Mouse (Mus musculus): ENCODE data around the gene Ccdc71. TPM values are rescaled to one million over a fixed set of nuclear protein-coding genes. Genes with fewer than 3 reads are reported as not detected.
A peak's percentile ranks its signal among the peaks of the same experiment; 100 is the strongest.

The Ccdc71 gene
- polyA plus RNA-seq (2016; fragmentation: Nextera tagmentation; extraction: Ambion mirVana), result 53.1 and 58.3 TPM in 2 replicates

DNA sequence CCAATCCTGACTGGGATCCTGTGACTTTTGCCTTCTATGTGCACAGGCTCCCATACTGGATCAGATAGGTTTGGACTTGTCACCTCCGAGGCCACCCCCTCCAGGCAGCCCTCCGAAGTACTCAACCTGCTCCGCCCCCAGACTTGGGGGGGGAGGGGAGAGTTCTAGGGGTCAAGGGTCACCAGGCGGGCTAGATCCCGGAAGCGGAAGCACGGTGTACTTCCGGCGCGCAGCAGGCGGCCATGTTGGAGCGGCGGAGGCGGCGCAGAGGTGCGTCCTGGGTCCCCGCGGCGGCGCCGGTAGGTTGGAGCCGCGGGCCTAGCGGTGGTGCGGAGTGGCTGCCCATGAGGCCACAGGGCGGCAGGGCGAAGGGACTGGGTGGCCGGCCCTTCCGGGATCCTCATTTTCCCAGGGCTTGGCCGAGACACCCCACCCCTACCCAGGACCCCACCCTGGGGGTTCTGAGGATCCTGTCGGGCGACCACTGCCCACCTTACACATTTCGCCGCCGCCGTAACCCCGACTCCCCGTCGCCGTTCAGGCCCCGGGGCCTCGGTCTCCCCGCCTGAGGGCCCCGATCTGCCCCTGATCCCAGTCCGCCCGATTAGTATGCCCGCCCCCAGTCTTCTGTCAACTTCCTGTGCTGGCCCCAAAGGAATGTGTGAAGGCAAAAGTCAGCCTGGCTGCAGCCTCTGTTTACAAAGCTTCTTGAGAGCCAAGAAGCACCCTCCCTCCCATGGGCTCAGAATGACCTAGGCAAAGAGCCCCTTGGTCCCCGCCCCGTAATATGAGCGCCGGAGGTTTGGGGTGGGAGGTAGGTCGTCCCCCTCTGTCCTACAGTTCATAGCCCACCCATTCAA, at the start of gene Ccdc71:
Ccdc71 (plus strand) TSS at position 209 of the 860 bp plus-strand sequence.
- under 1% methylated on average over 52 of the region's 52 CpGs for WGBS
- ATAC-seq (ENCODE audit: insufficient number of reproducible peaks, insufficient read depth, low FRiP score, low TSS enrichment), result peak; percentile 50
- peaks cover 28% of the 10 kb centered on the region for H3K36me3 ChIP-seq
- H3K4me2 ChIP-seq (replicated peaks), result peak within 1 kb of the TSS; percentile 80
- peak within 1 kb of the TSS; percentile 95 for H3K4me3 ChIP-seq
- peak within 1 kb of the TSS; percentile 89 for H3K9ac ChIP-seq
- H3K9me3 ChIP-seq, result no peaks in the 10 kb centered on the region
- H3K4me1 ChIP-seq, result peaks cover 12% of the 10 kb centered on the region
- H3K27ac ChIP-seq, result peak within 1 kb of the TSS; percentile 85
- H3K27me3 ChIP-seq, result no peaks in the 10 kb centered on the region

DNA sequence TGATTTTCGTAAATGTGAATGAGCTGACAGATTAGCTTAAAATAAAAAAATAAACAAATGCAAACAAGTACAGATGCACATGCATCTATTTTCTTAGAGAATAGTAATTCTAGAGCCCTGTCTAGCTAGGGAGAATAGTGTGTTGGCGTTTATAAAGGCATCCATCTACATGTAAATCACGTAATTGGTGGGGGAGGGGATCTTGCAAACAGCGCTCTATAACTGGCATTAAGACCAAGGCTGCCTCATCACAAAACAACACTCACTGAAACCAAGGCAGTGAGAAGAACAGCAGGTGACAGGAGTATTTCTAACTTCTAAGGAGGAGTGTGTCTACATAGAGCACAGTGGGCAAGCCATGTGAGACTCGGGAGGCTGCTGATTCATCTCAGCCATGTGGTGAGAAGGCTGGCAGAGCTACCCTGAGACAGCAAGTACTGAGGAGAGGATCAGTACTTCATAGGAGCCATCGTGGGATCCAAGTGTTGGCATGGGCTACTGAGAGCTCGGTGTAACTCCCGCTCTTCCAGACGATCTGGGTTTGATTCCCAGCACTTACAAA, 48.9 kb upstream of the Ccdc71 start:
- H3K36me3 ChIP-seq, result no peaks in the 10 kb centered on the region
- H3K4me2 ChIP-seq (replicated peaks), result no peak overlapping the region
- 80% methylated on average over 9 of the region's 9 CpGs for WGBS
- H3K4me1 ChIP-seq, result no peaks in the 10 kb centered on the region
- H3K9me3 ChIP-seq, result no peaks in the 10 kb centered on the region
- H3K27me3 ChIP-seq, result no peaks in the 10 kb centered on the region
- no peak for ATAC-seq (ENCODE audit: insufficient number of reproducible peaks, insufficient read depth, low FRiP score, low TSS enrichment)
- no peak overlapping the region for H3K4me3 ChIP-seq
- no peak overlapping the region for H3K9ac ChIP-seq
- no peak overlapping the region for H3K27ac ChIP-seq

DNA sequence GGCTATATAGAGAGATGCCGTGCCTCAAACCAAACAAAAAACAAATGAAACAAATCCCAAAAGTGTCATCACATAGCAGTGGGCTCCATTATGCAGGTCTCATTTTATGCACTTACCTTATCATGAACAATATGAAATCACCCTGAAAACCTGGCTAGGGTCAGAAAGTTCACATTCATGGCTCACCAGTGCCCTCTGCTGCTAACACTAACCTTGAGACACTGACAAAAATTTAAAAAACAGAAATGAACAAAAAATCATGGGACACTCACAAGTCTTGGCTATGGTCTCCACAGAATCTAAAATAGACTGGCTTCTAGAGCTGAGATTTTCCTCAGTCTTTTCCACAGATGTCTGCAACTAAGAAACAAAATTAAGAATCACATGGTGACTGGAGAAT, 48.1 kb upstream of the Ccdc71 start:
- H3K9me3 ChIP-seq, result no peaks in the 10 kb centered on the region
- no peaks in the 10 kb centered on the region for H3K27me3 ChIP-seq
- no peak overlapping the region for H3K4me2 ChIP-seq (replicated peaks)
- H3K9ac ChIP-seq, result no peak overlapping the region
- 74% methylated on average over 1 of the region's 1 CpGs for WGBS
- no peak overlapping the region for H3K27ac ChIP-seq
- H3K4me3 ChIP-seq, result no peak overlapping the region
- H3K4me1 ChIP-seq, result no peaks in the 10 kb centered on the region
- ATAC-seq (ENCODE audit: insufficient number of reproducible peaks, insufficient read depth, low FRiP score, low TSS enrichment), result no peak
- no peaks in the 10 kb centered on the region for H3K36me3 ChIP-seq

DNA sequence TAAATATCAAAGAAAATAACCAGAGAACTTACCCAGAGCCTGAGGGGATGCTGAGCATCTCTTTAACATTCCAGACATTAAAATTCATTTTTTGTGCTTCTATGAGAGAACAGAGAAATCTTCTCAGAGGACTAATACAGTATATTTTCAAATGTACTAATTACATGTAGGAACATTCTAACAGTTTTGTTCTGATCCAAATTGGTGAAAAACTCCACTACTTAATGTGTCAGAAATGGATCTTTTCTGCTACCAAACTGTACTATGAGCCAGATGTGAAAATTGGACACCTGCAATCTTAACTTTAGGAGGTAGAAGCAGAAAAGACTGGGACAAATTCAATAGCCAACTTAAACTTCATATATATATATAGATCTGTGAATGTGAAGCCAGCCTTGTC, 31.9 kb upstream of the Ccdc71 start, which contains the start of gene Ccdc36:
Ccdc36 (minus strand) TSS at position 101 of the 400 bp plus-strand sequence.
- Histone ChIP-seq H3K4me2 (replicated peaks) (no peak within 1 kb of the TSS), H3K9ac (no peak within 1 kb of the TSS), H3K9me3 (no peaks in the 10 kb centered on the region), H3K27me3 (no peaks in the 10 kb centered on the region), H3K4me1 (no peaks in the 10 kb centered on the region), H3K4me3 (no peak within 1 kb of the TSS), H3K27ac (no peak within 1 kb of the TSS), H3K36me3 (no peaks in the 10 kb centered on the region)
- no peak for ATAC-seq (ENCODE audit: insufficient number of reproducible peaks, insufficient read depth, low FRiP score, low TSS enrichment)

DNA sequence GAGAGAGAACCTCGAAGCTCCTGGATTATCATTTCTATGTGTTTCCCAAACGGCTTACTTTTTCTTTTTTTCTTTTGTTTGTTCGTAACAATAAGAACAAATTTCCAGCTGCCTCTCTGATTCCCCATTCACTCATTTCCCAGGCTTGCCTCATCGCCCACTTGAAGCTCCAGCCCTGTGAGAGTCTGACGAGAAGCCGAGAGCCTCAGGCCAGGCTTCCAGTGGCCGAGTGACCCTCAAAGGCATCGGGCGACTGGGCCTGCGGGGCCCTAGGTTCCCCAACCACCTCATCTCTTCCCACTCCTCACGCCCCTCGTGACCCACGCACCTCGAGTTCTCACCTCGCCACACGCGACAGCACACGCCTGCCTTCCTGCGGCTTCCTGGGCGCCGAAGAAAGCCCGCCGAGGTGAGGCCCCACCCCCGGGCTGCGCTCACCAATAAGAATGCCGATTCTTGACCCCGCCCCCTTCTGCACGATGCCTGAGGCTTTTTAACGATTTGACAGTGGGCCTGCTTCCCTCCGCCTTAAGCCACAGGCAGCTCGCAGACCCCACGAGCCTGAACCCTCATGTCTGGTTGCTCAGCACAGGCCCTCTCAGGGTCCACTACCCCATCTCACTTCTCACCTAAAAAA, 28.8 kb upstream of the Ccdc71 start:
- H3K9ac ChIP-seq, result 0 out of 2 replicates have a peak overlapping the region, but pooled peaks have one; percentile 24
- H3K36me3 ChIP-seq, result no peaks in the 10 kb centered on the region
- H3K27me3 ChIP-seq, result no peaks in the 10 kb centered on the region
- no peaks in the 10 kb centered on the region for H3K9me3 ChIP-seq
- no peak for ATAC-seq (ENCODE audit: insufficient number of reproducible peaks, insufficient read depth, low FRiP score, low TSS enrichment)
- H3K4me1 ChIP-seq, result no peaks in the 10 kb centered on the region
- H3K4me2 ChIP-seq (replicated peaks), result peak overlapping the region; percentile 40
- H3K4me3 ChIP-seq, result peak overlapping the region; percentile 20
- no peak overlapping the region for H3K27ac ChIP-seq
- WGBS, result 48% methylated on average over 32 of the region's 32 CpGs

DNA sequence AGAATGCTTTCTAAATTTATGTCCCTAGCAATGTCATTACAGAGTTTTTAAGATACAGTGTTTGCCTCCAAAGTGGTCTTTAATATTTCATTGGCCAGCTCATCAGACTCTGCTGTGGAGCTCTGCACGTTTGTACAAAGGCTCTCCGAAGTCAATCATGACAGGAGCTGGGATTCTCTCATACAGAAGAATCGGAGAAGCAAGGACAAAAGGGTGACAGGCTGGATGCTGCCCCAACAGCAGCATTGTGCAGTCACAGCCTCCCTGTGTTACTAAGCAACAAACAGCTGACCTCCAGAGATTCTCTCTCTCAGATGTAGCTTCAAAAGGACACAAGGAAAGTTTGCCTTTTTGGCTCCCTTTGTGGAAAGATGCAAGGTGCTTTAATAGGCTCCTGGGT, 24.1 kb upstream of the Ccdc71 start, which contains the start of gene BC048562:
BC048562 (plus strand) TSS at position 301 of the 400 bp plus-strand sequence.
- no peak within 1 kb of the TSS for H3K27ac ChIP-seq
- H3K4me2 ChIP-seq (replicated peaks), result no peak within 1 kb of the TSS
- no peaks in the 10 kb centered on the region for H3K36me3 ChIP-seq
- H3K4me1 ChIP-seq, result no peaks in the 10 kb centered on the region
- H3K9me3 ChIP-seq, result no peaks in the 10 kb centered on the region
- no peak within 1 kb of the TSS for H3K9ac ChIP-seq
- H3K4me3 ChIP-seq, result no peak within 1 kb of the TSS
- H3K27me3 ChIP-seq, result no peaks in the 10 kb centered on the region
- ATAC-seq (ENCODE audit: insufficient number of reproducible peaks, insufficient read depth, low FRiP score, low TSS enrichment), result no peak
- 77% methylated on average over 3 of the region's 3 CpGs for WGBS

DNA sequence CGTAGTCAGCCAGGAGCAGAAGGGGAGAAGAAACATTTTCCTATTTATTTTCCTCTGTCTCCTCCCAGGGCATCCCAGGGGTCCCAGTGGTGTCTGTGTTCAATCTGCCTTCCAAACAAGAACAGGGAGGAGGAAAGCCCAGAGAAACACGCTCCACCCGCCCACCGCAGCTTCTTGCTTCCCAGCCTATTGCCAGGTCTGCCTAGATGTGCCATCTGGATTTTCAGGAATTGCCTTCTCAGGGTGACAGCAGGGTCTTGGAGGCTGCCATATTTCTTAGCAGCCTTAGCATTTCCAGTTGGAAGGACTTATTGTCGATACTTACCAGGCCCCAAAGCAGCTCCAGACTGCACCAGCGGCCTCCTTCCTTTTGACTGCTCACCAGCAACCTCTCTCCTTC, 21.2 kb upstream of the Ccdc71 start:
- Histone ChIP-seq H3K36me3 (no peaks in the 10 kb centered on the region), H3K27me3 (no peaks in the 10 kb centered on the region), H3K27ac (no peak overlapping the region), H3K4me2 (replicated peaks) (no peak overlapping the region), H3K9ac (no peak overlapping the region), H3K9me3 (no peaks in the 10 kb centered on the region), H3K4me3 (no peak overlapping the region), H3K4me1 (no peaks in the 10 kb centered on the region)
- no peak for ATAC-seq (ENCODE audit: insufficient number of reproducible peaks, insufficient read depth, low FRiP score, low TSS enrichment)
- 70% methylated on average over 6 of the region's 6 CpGs for WGBS

DNA sequence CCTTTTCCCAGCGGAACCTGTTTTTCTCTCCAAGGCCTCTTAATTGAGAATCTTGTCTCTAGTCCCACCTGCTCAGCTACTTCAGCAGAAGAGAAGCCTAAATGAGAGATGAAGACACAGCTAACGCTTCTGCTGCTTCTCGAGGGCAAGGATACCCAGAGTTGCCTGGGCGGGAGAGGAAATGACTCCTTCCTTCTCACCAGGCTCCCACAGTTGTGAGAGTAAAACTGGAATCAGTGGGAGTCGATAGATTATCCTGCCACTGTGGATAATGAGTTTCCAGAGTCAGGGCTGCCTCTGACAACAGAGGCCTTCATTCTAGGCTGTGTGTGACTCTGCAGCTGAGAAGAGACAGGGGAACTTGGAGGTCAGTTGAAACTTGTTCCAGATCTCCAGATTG, 19.8 kb upstream of the Ccdc71 start:
- H3K27ac ChIP-seq, result no peak overlapping the region
- no peaks in the 10 kb centered on the region for H3K36me3 ChIP-seq
- H3K9ac ChIP-seq, result no peak overlapping the region
- 79% methylated on average over 5 of the region's 5 CpGs for WGBS
- H3K4me3 ChIP-seq, result no peak overlapping the region
- no peaks in the 10 kb centered on the region for H3K4me1 ChIP-seq
- no peak for ATAC-seq (ENCODE audit: insufficient number of reproducible peaks, insufficient read depth, low FRiP score, low TSS enrichment)
- no peaks in the 10 kb centered on the region for H3K9me3 ChIP-seq
- H3K27me3 ChIP-seq, result no peaks in the 10 kb centered on the region
- no peak overlapping the region for H3K4me2 ChIP-seq (replicated peaks)

DNA sequence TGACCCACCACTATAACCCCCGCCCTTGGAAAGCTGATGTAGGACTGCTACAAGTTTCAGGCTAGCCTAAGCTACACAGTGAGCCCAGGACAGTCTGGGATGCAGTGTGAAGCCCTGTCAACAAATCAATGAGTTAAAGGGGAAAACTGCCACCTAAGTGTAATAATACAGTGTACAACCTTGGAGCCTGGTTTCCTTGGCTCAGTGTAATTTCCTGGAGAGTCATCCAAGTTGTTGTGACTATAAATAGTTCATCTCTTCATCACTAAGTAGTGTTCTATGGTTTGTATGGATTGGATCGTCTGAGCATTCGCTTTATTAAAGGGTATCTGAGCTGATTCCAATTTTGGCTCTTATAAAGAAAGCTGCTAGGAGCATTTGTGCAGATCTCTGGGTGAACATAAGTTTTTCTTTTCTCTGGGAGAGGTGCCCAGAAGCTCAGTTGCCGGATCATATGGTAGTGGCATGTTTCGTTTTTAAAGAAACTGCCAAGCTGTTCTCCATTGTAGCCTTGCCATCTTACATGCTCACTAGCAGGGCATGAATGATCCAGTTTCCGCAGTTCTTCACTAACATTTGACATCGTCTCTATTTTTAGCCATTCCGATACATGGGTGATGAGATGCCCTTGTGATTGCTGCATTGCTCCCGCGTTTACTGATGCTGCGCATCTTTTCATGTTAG, 18.9 kb upstream of the Ccdc71 start:
- Histone ChIP-seq H3K9me3 (no peaks in the 10 kb centered on the region), H3K4me2 (replicated peaks) (no peak overlapping the region), H3K27ac (no peak overlapping the region), H3K4me1 (no peaks in the 10 kb centered on the region), H3K9ac (no peak overlapping the region), H3K4me3 (no peak overlapping the region), H3K27me3 (no peaks in the 10 kb centered on the region), H3K36me3 (no peaks in the 10 kb centered on the region)
- no peak for ATAC-seq (ENCODE audit: insufficient number of reproducible peaks, insufficient read depth, low FRiP score, low TSS enrichment)
- 89% methylated on average over 11 of the region's 11 CpGs for WGBS

DNA sequence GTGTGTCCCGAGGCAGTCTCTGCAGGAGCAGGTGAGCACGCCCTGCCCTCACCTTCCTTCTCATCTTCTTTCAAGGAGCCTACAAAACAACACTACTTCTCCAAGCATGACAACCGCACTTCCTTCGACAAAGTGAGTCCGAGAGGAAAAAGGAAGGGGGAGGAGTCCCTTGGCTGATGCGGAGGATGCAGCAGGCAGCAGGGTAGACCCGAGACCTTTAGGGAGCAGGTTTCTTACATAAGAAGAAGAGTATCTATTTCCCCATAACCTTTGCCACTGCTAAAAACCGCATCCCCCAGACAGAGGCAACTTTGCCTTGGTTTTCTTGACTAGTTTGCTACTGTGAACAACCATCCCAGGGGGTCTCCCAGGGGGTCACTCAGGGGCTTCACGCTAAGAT, 15.2 kb upstream of the Ccdc71 start:
- no peak for ATAC-seq (ENCODE audit: insufficient number of reproducible peaks, insufficient read depth, low FRiP score, low TSS enrichment)
- no peak overlapping the region for H3K9ac ChIP-seq
- H3K27ac ChIP-seq, result no peak overlapping the region
- peaks cover 14% of the 10 kb centered on the region for H3K36me3 ChIP-seq
- no peak overlapping the region for H3K4me3 ChIP-seq
- no peaks in the 10 kb centered on the region for H3K27me3 ChIP-seq
- H3K9me3 ChIP-seq, result no peaks in the 10 kb centered on the region
- no peak overlapping the region for H3K4me2 ChIP-seq (replicated peaks)
- 66% methylated on average over 9 of the region's 9 CpGs for WGBS
- H3K4me1 ChIP-seq, result peaks cover 11% of the 10 kb centered on the region

DNA sequence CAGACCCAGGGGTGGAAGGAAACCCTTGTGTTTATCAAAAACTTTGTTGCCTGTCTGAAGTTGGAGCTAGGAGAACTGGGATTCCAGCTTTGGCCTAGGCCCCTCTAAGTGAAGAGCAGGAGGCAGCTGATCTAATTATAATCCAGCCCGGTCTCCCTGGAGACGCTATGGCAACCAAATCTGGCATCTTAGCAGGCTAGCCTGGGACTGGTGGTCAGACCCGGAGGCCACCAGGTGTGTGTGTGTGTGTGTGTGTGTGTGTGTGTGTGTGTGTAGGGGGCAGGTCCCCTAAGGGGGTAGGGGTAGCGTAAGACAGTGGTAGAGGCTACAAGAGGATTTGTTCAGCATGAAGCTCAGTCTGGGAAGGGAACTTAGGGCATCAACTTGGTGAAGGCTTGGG, 10.5 kb upstream of the Ccdc71 start:
- peak; percentile 70 for ATAC-seq (ENCODE audit: insufficient number of reproducible peaks, insufficient read depth, low FRiP score, low TSS enrichment)
- H3K9ac ChIP-seq, result peak overlapping the region; percentile 27; the same call in 1 of the 2 replicates
- peaks cover 38% of the 10 kb centered on the region for H3K4me1 ChIP-seq
- peak overlapping the region; percentile 83 for H3K27ac ChIP-seq
- H3K4me3 ChIP-seq, result 0 out of 2 replicates have a peak overlapping the region, but pooled peaks have one; percentile 53
- 39% methylated on average over 4 of the region's 4 CpGs for WGBS
- no peaks in the 10 kb centered on the region for H3K9me3 ChIP-seq
- no peaks in the 10 kb centered on the region for H3K27me3 ChIP-seq
- H3K36me3 ChIP-seq, result peaks cover 14% of the 10 kb centered on the region
- peak overlapping the region; percentile 65 for H3K4me2 ChIP-seq (replicated peaks)

All from embryonic facial prominence, embryonic 12.5 days (tissue).